Mouse (Mus musculus) common myeloid progenitor, adult 5-6 weeks (primary cell): Measurements from ENCODE around the gene Axin2. TPM values are rescaled to one million over a fixed set of nuclear protein-coding genes. Genes with fewer than 3 reads are reported as not detected.
A peak's percentile ranks its signal among the peaks of the same experiment; 100 is the strongest.
"Not testable (repeated sequence)": the region's sequence is repeated elsewhere in the genome, so short reads cannot be mapped to it uniquely, and the experiment has no call there.

Experiments used
- ATAC-seq: replicated peaks from 2 replicates; pipeline ENCODE4 v1.8.0; 2016; ENCODE audit warnings: low read depth, mild to moderate bottlenecking, moderate TSS enrichment, inconsistent platforms; ENCODE audit not compliant: poor library complexity, severe bottlenecking
- total RNA-seq: library from RNA; stranded (forward); fragments of 200-1000, 187-1606 nt; gene quantifications from 2 replicates; pipeline ENCODE4 v1.2.3, GENCODE M21; 2017

Gene Axin2
- 0.73 and 1.9 TPM in 2 replicates for total RNA-seq

DNA sequence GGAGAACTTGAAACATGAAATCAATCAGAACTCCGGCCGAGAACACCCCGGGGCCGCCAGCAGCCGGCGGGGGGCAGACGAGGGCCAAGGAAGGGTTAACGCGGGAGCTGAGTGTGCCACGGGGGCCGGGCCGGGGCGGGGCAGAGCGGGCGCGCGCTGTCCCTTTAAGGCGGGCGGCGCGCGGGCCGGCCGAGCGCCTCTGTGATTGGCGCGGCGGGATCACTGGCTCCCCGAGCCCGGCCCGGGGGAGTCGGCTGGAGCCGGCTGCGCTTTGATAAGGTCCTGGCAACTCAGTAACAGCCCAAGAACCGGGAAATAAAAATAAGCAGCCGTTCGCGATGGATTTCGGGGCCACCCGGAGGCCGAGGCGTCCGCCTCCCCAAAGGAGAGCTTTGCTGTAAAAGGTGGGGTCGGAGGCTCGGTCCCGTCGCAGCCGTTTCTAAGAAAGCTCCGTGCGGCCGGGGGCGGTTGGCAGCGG lies at the start of gene Axin2:
Gene Axin2 (plus strand): TSS at position 192 of the 478 bp plus-strand sequence.
- peak; percentile 90 for ATAC-seq

DNA sequence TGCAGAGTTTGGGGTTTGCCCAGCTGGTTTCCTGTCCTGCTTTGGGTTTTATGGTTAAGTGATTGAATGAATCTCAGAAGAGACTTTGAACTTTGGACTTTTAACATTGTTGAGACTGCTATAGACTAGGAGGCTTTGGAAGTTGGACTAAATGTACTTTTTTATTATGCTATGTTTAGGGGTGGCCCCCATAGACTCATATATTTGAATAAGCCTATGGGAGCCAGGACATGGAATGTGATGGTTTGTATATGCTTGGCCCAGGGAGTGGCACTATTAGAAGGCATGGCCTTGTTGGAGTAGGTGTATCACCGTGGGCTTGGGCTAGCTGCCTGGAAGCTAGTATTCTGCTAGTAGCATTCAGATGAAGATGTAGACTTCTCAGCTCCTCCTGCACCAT lies 48.9 kb upstream of the Axin2 start:
- not testable (repeated sequence) for ATAC-seq

DNA sequence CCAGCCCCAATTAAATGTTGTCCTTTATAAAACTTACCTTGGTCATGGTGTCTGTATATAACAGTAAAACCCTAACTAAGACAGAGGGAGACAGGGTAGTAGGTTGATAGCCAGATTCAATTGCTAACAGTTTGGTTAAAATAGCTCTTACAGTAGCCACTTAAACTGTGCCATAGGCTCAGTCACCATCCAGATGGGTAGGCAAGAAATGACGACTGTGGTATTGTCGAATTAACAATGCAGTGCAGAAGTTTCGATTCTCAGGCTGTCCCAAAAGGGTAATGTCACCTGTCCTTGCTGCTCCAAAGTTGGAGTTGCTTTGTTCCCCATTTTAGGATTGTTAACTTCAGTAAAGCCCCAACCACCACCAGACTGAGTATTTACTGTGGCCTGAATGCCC lies 48.4 kb upstream of the Axin2 start:
- no peak for ATAC-seq

DNA sequence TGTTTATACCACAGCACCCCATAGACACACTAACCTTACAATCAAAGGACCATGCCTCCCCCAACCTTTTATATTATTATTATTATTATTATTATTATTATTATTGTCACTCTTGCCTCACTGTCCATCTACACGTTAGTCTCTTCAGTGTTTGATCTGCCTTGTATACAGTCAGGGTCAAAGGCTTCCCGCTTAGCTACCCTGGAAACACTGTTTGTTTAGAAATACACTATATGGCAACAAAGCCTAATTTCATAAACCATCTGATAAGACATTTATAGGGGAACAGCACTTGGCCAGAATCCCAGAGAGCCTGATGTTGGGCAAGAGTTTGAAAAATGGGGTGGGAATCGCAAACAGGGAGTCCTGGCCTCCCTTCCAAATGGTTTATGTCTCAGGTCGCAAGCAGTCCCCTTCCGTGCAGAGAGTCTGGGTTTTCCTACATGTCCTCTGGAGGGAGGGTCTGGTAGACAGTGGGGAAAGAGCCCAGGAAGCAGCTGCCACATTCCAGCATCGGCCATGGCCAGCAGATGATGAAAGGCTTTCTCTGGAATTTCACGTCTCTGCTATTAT lies 43.4 kb upstream of the Axin2 start:
- no peak for ATAC-seq

- no peak for ATAC-seq
Observed at GRCm38 (mm10) chr11:108877520-108877919, 42.6 kb upstream of the Axin2 start.

- ATAC-seq: no peak
Observed at GRCm38 (mm10) chr11:108880546-108880945, 39.6 kb upstream of the Axin2 start.

GRCm38 (mm10) chr11:108881662-108882061 lies 38.5 kb upstream of the Axin2 start:
- no peak for ATAC-seq

GRCm38 (mm10) chr11:108885276-108885896 lies 34.8 kb upstream of the Axin2 start:
- no peak for ATAC-seq

- ATAC-seq: no peak
Observed at GRCm38 (mm10) chr11:108886060-108886459, 34.1 kb upstream of the Axin2 start.

GRCm38 (mm10) chr11:108889121-108889520 lies 31.0 kb upstream of the Axin2 start:
- 0 out of 2 replicates have a peak, but pooled peaks have one; percentile 52 for ATAC-seq

GRCm38 (mm10) chr11:108890544-108890943 lies 29.6 kb upstream of the Axin2 start:
- ATAC-seq: no peak

GRCm38 (mm10) chr11:108891111-108891870 lies 28.9 kb upstream of the Axin2 start:
- no peak for ATAC-seq

GRCm38 (mm10) chr11:108891871-108892380 lies 28.2 kb upstream of the Axin2 start:
- no peak for ATAC-seq

- no peak for ATAC-seq
Observed at GRCm38 (mm10) chr11:108892406-108892805, 27.7 kb upstream of the Axin2 start.

- ATAC-seq: no peak
Observed at GRCm38 (mm10) chr11:108893232-108893790, 26.8 kb upstream of the Axin2 start.

DNA sequence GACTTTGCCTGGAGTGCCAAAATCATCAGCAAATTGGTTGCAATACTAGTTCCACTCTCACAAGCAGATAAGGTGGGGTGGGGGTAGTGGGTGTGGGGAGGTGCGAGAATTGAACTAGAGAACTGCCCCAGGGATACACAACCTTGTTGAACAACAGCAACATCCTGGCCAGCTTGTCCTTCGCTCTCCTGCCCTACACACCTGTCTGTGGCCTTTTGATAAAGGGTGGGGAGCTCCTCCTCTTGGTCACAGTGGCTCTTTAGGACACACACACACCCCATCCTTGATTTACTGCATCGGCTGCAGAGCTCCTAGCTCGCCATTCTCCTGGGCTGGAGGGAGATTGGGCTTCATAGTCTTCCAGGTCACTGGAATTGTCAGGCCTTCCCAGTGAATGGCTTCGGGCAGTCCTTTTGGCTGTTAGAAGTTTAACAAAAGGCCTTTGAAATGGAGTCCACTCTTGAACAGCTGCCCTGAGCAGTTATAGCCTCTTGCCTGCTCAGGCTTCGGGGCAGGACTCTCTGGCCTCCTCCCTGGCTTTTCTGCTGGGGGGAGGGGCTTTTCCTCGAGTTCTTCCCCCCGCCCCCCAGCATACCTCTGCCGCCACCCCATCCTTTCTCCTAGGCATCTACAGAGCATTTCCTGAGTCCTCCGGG lies 26.2 kb upstream of the Axin2 start:
- no peak for ATAC-seq

GRCm38 (mm10) chr11:108897034-108897433 lies 23.1 kb upstream of the Axin2 start:
- ATAC-seq: no peak

DNA sequence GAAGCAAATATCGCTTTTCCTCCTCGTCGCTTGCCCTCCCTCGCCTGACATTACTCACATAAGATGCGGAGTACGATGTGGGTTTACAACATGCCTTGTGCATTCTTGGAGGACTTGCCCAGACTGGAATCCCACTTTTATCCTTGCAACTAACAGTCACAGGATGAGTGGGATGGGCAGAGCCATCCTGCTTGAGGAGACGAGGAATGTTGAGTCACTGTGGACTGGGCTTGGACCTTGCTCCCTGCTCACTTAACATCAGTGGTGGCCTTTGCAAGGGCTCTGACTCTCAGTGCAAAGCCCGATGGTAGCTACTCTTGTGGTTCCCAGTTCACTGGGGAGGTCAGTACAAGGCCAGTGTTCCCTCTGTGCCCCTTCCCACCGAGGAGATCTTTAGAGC lies 22.1 kb upstream of the Axin2 start:
- no peak for ATAC-seq

DNA sequence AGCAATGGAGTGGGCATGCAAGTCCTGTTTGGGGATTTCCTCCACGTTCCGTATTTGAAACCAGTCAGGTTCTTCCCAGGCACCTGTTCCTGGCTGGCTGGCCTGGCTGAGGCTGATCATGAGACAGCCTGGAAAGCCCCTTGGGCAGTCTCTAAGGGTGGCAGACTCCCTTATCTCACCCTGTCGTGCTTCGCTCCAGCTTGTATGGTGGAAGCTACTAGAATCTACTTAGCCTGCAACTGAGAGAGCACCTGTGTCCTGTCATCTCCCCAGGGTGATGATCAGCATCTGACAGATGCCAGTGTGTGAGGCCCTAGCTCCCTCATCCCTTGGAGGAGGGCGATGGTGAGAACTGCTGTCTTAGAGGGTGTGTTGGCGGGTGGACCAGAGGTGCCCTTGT lies 21.7 kb upstream of the Axin2 start:
- ATAC-seq: no peak
